22 mouse cellular contexts compared by ENCODE assay signal in genomic region chr16:29171741-29172140, GRCm38 (mm10). TPM values are rescaled to one million over a fixed set of nuclear protein-coding genes. Genes with fewer than 3 reads are reported as not detected.
"Had no signal": no experiment of that assay in that cellular context is flagged by ENCODE, and none has a peak within 500 bp of the region (broad histone marks: within the 10 kb centered on the region; RNA-seq: fewer than 3 reads in every experiment).

No protein-coding gene starts in this region.

- H3K4me2 ChIP-seq: liver, embryonic 15.5 days; lung, embryonic 15.5 days; midbrain, embryonic 12.5 days; neural tube, embryonic 12.5 days; stomach, embryonic 15.5 days had no signal

- H3K27me3 ChIP-seq: liver, embryonic 15.5 days; lung, embryonic 15.5 days; megakaryocyte, embryonic 14.5 days; midbrain, embryonic 12.5 days; neural tube, embryonic 12.5 days; stomach, embryonic 15.5 days had no signal

- H3K9ac ChIP-seq: liver, embryonic 15.5 days; liver, postnatal 0 days; lung, embryonic 15.5 days; midbrain, embryonic 12.5 days; neural tube, embryonic 12.5 days; stomach, embryonic 15.5 days had no signal

- H3K4me3 ChIP-seq: liver, embryonic 15.5 days; lung, embryonic 15.5 days; megakaryocyte, embryonic 14.5 days; midbrain, embryonic 12.5 days; neural tube, embryonic 12.5 days; stomach, embryonic 15.5 days had no signal

- H3K36me3 ChIP-seq: liver, embryonic 15.5 days; lung, embryonic 15.5 days; midbrain, embryonic 12.5 days; neural tube, embryonic 12.5 days; stomach, embryonic 15.5 days had no signal

- H3K4me1 ChIP-seq: liver, embryonic 15.5 days; lung, embryonic 15.5 days; megakaryocyte, embryonic 14.5 days; midbrain, embryonic 12.5 days; neural tube, embryonic 12.5 days; stomach, embryonic 15.5 days had no signal

- H3K27ac ChIP-seq: liver, embryonic 15.5 days; lung, embryonic 15.5 days; macrophage; midbrain, embryonic 12.5 days; neural tube, embryonic 12.5 days; stomach, embryonic 15.5 days; stomach, postnatal 0 days had no signal

- H3K9me3 ChIP-seq: liver, embryonic 15.5 days; lung, embryonic 15.5 days; midbrain, embryonic 12.5 days; neural tube, embryonic 12.5 days; stomach, embryonic 15.5 days had no signal

- DNase-seq: liver, postnatal 0 days; lung, adult 2 months; lung, postnatal 14 days; lung, postnatal 36 days; midbrain, embryonic 14.5 days; right cerebral cortex, postnatal 14 days; thymus, adult 2 months; thymus, postnatal 25 days; thymus, postnatal 4 days had no signal

- ATAC-seq: liver, postnatal 0 days; lung, postnatal 0 days had no signal

RNA-seq across cellular contexts. Expression of gene Hrasls, which starts 37.8 kb away (rescaled TPM):
- total RNA-seq: megakaryocyte progenitor cell, adult 5-6 weeks; monocyte, adult 5-6 weeks; neutrophil, adult 5-6 weeks had no signal
- polyA plus RNA-seq: liver, postnatal 0 days; macrophage; spleen, adult 2 months had no signal
